Mouse (Mus musculus): ENCODE results near the gene Ruvbl1.
A peak's percentile ranks its signal among the peaks of the same experiment; 100 is the strongest.

The Ruvbl1 gene

GRCm38 (mm10) chr6:88499481-88500404, 34.5 kb downstream of the Ruvbl1 start:
- DNase-seq (ENCODE audit: low spot score) = peak; percentile 27

GRCm38 (mm10) chr6:88500405-88500767, 35.2 kb downstream of the Ruvbl1 start:
- no peak for DNase-seq (ENCODE audit: low spot score)

GRCm38 (mm10) chr6:88502030-88502970, 37.1 kb downstream of the Ruvbl1 start:
- DNase-seq (ENCODE audit: low spot score) = no peak

GRCm38 (mm10) chr6:88503044-88503443, 37.8 kb downstream of the Ruvbl1 start:
- DNase-seq (ENCODE audit: low spot score) = no peak

GRCm38 (mm10) chr6:88513984-88514383, 48.8 kb downstream of the Ruvbl1 start:
- no peak for DNase-seq (ENCODE audit: low spot score)

GRCm38 (mm10) chr6:88514546-88514945, 49.3 kb downstream of the Ruvbl1 start:
- DNase-seq (ENCODE audit: low spot score) = no peak

GRCm38 (mm10) chr6:88515971-88516370, 50.8 kb downstream of the Ruvbl1 start:
- DNase-seq (ENCODE audit: low spot score) = no peak

- DNase-seq (ENCODE audit: low spot score) = no peak
These were observed 51.5 kb downstream of the Ruvbl1 start for GRCm38 (mm10) chr6:88516667-88517066.

GRCm38 (mm10) chr6:88517701-88518403, 52.6 kb downstream of the Ruvbl1 start:
- no peak for DNase-seq (ENCODE audit: low spot score)

GRCm38 (mm10) chr6:88518404-88519263, 53.4 kb downstream of the Ruvbl1 start, which contains the start of gene Sec61a1:
Gene Sec61a1 (minus strand): TSS chr6:88518905.
- DNase-seq (ENCODE audit: low spot score) = peak; percentile 96

- no peak for DNase-seq (ENCODE audit: low spot score)
These were observed 56.6 kb downstream of the Ruvbl1 start for GRCm38 (mm10) chr6:88521821-88522220.

GRCm38 (mm10) chr6:88522606-88523005, 57.4 kb downstream of the Ruvbl1 start:
- DNase-seq (ENCODE audit: low spot score) = no peak

- no peak for DNase-seq (ENCODE audit: low spot score)
These were observed 57.8 kb downstream of the Ruvbl1 start for GRCm38 (mm10) chr6:88523043-88523442.

- DNase-seq (ENCODE audit: low spot score) = no peak
These were observed 58.2 kb downstream of the Ruvbl1 start for GRCm38 (mm10) chr6:88523451-88523850.

- DNase-seq (ENCODE audit: low spot score) = no peak
These were observed 58.8 kb downstream of the Ruvbl1 start for GRCm38 (mm10) chr6:88524056-88524455.

- DNase-seq (ENCODE audit: low spot score) = no peak
These were observed 65.1 kb downstream of the Ruvbl1 start for GRCm38 (mm10) chr6:88530306-88530705.

GRCm38 (mm10) chr6:88540093-88540755, 75.0 kb downstream of the Ruvbl1 start:
- no peak for DNase-seq (ENCODE audit: low spot score)

GRCm38 (mm10) chr6:88544241-88544640, 79.0 kb downstream of the Ruvbl1 start:
- no peak for DNase-seq (ENCODE audit: low spot score)

- no peak for DNase-seq (ENCODE audit: low spot score)
These were observed 79.6 kb downstream of the Ruvbl1 start for GRCm38 (mm10) chr6:88544644-88545396.

- DNase-seq (ENCODE audit: low spot score) = no peak
These were observed 80.2 kb downstream of the Ruvbl1 start for GRCm38 (mm10) chr6:88545397-88545790.
